Mouse (Mus musculus) adrenal gland, postnatal 0 days (tissue): ENCODE results near the gene Fgf22. TPM values are rescaled to one million over a fixed set of nuclear protein-coding genes. Genes with fewer than 3 reads are reported as not detected.

Experiments
- polyA plus RNA-seq: library from polyadenylated mRNA; unstranded; fragments of >200 nt; fragmentation: Nextera tagmentation; extraction: Ambion mirVana; gene quantifications from 2 replicates; pipeline ENCODE4 v1.2.1, GENCODE M21; 2015

Fgf22 gene
- 0.15 TPM in 1 of 2 replicates, not detected in the other for polyA plus RNA-seq

GRCm38 (mm10) chr10:79754856-79755516 lies at the start of gene Fgf22:
Gene Fgf22 (plus strand): TSS chr10:79755076.

GRCm38 (mm10) chr10:79716254-79716987 lies 38.5 kb upstream of the Fgf22 start, which contains the start of gene Hcn2:
Gene Hcn2 (plus strand): TSS chr10:79716634.

GRCm38 (mm10) chr10:79745898-79746773 lies 8.7 kb upstream of the Fgf22 start, which contains the start of gene Polrmt:
Gene Polrmt (minus strand): TSS chr10:79746581.

GRCm38 (mm10) chr10:79766508-79767325 lies 11.8 kb downstream of the Fgf22 start, which contains the start of gene Rnf126:
Gene Rnf126 (minus strand): TSS chr10:79766952.

GRCm38 (mm10) chr10:79777103-79777531 lies 22.2 kb downstream of the Fgf22 start, which contains the start of gene Fstl3:
Gene Fstl3 (plus strand): TSS chr10:79777272.

GRCm38 (mm10) chr10:79790861-79791260 lies 36.0 kb downstream of the Fgf22 start, which contains the start of gene Prss57:
Gene Prss57 (minus strand): TSS chr10:79790961.

GRCm38 (mm10) chr10:79793051-79793737 lies 38.3 kb downstream of the Fgf22 start, which contains the start of gene Palm:
Gene Palm (plus strand): TSS chr10:79793572.

Other genes with a start within 250 kb of the Fgf22 start
- 21.7 and 28.3 TPM in 2 replicates for gene Plpp2, start 221.3 kb upstream of the Fgf22 start, polyA plus RNA-seq
- 19.1 and 25.1 TPM in 2 replicates for gene Mier2, start 199.9 kb upstream of the Fgf22 start, polyA plus RNA-seq
- not detected in 2 replicates for gene Theg, start 167.7 kb upstream of the Fgf22 start, polyA plus RNA-seq
- not detected in 2 replicates for gene C2cd4c, start 141.1 kb upstream of the Fgf22 start, polyA plus RNA-seq
- 8.9 and 20.6 TPM in 2 replicates for gene Shc2, start 117.2 kb upstream of the Fgf22 start, polyA plus RNA-seq
- gene Odf3l2, start 109.3 kb upstream of the Fgf22 start, polyA plus RNA-seq = 0.11 and 0.88 TPM in 2 replicates
- gene Madcam1, start 90.5 kb upstream of the Fgf22 start, polyA plus RNA-seq = 0.43 and 0.80 TPM in 2 replicates
- 81.4 and 84.4 TPM in 2 replicates for gene Tpgs1, start 85.7 kb upstream of the Fgf22 start, polyA plus RNA-seq
- gene Cdc34, start 72.9 kb upstream of the Fgf22 start, polyA plus RNA-seq = 66.5 and 73.9 TPM in 2 replicates
- gene Gzmm, start 66.1 kb upstream of the Fgf22 start, polyA plus RNA-seq = 0.61 and 0.69 TPM in 2 replicates
- 813 and 928 TPM in 2 replicates for gene Bsg, start 50.6 kb upstream of the Fgf22 start, polyA plus RNA-seq
- 1.6 TPM in 2 replicates for gene Hcn2, start 38.4 kb upstream of the Fgf22 start, polyA plus RNA-seq
- gene Polrmt, start 8.5 kb upstream of the Fgf22 start, polyA plus RNA-seq = 16.6 and 29.3 TPM in 2 replicates
- 50.8 and 66.1 TPM in 2 replicates for gene Rnf126, start 11.9 kb downstream of the Fgf22 start, polyA plus RNA-seq
- gene Fstl3, start 22.2 kb downstream of the Fgf22 start, polyA plus RNA-seq = 10.9 and 12.6 TPM in 2 replicates
- gene Prss57, start 35.9 kb downstream of the Fgf22 start, polyA plus RNA-seq = 0.13 and 0.46 TPM in 2 replicates
- 72.1 and 96.9 TPM in 2 replicates for gene Palm, start 38.5 kb downstream of the Fgf22 start, polyA plus RNA-seq
- gene Misp, start 65.9 kb downstream of the Fgf22 start, polyA plus RNA-seq = 1.1 TPM in 2 replicates
- 85.9 and 118 TPM in 2 replicates for gene Ptbp1, start 99.4 kb downstream of the Fgf22 start, polyA plus RNA-seq
- gene Prtn3, start 119.4 kb downstream of the Fgf22 start, polyA plus RNA-seq = 8.3 and 10.4 TPM in 2 replicates
- 21.3 and 54.6 TPM in 2 replicates for gene Plppr3, start 119.6 kb downstream of the Fgf22 start, polyA plus RNA-seq
- 8.1 and 10.4 TPM in 2 replicates for gene Elane, start 131.2 kb downstream of the Fgf22 start, polyA plus RNA-seq
- 0.96 and 5.3 TPM in 2 replicates for gene Cfd, start 135.8 kb downstream of the Fgf22 start, polyA plus RNA-seq
- gene Med16, start 153.8 kb downstream of the Fgf22 start, polyA plus RNA-seq = 28.5 and 37.7 TPM in 2 replicates
- 8.4 and 15.7 TPM in 2 replicates for gene Gm26602, start 155.8 kb downstream of the Fgf22 start, polyA plus RNA-seq
- gene Kiss1r, start 161.9 kb downstream of the Fgf22 start, polyA plus RNA-seq = 0.77 and 1.0 TPM in 2 replicates
- gene R3hdm4, start 166.1 kb downstream of the Fgf22 start, polyA plus RNA-seq = 81.3 and 98.1 TPM in 2 replicates
- 1.7 and 2.8 TPM in 2 replicates for gene Arid3a, start 172.0 kb downstream of the Fgf22 start, polyA plus RNA-seq
- gene Wdr18, start 205.1 kb downstream of the Fgf22 start, polyA plus RNA-seq = 53.4 and 76.1 TPM in 2 replicates
- gene Grin3b, start 215.6 kb downstream of the Fgf22 start, polyA plus RNA-seq = 0.11 and 0.16 TPM in 2 replicates
- gene Tmem259, start 229.3 kb downstream of the Fgf22 start, polyA plus RNA-seq = 19.3 and 25.0 TPM in 2 replicates
- gene Cnn2, start 233.5 kb downstream of the Fgf22 start, polyA plus RNA-seq = 57.9 and 65.3 TPM in 2 replicates
- gene Abca7, start 241.4 kb downstream of the Fgf22 start, polyA plus RNA-seq = 5.5 and 5.7 TPM in 2 replicates